Mouse (Mus musculus) heart, embryonic 14.5 days (tissue): Measurements from ENCODE around the gene Tgm6. TPM values are rescaled to one million over a fixed set of nuclear protein-coding genes. Genes with fewer than 3 reads are reported as not detected.

Experiments used
- ATAC-seq: fragments of 200-750 bp; cut with Nextera tagmentation; 2 replicates; pipeline ENCODE4 v1.8.0; 2017; ENCODE audit warnings: low read depth, moderate TSS enrichment; ENCODE audit not compliant: insufficient number of reproducible peaks, insufficient read depth, low FRiP score
- H3K27ac ChIP-seq, 2 experiments: fragments of 200-500 bp in 1 of 2; fragments of 300-500 bp in 1 of 2; sonication (generic) in 1 of 2; replicated peaks in 1 of 2; 2 replicates each; pipeline ENCODE4 v1.5.1; 2012 to 2014; ENCODE audit warnings: low read depth in 2 of 2, low read length in 2 of 2, control low read depth in 1 of 2, mild to moderate bottlenecking in 1 of 2, mixed read lengths in 1 of 2; ENCODE audit not compliant: control insufficient read depth in 1 of 2, insufficient read depth in 1 of 2
- H3K27me3 ChIP-seq: fragments of 300-500 bp; sonication (generic); 2 replicates; pipeline ENCODE4 v1.6.1; 2014; ENCODE audit warnings: mild to moderate bottlenecking, low read length, control low read depth; ENCODE audit not compliant: control insufficient read depth, insufficient read depth
- H3K36me3 ChIP-seq: fragments of 300-500 bp; sonication (generic); 2 replicates; pipeline ENCODE4 v1.6.1; 2014; ENCODE audit warnings: mild to moderate bottlenecking, control low read depth, low read length, mixed read lengths; ENCODE audit not compliant: control insufficient read depth, insufficient read depth
- H3K4me1 ChIP-seq, 2 experiments: fragments of 200-500 bp in 1 of 2; fragments of 300-500 bp in 1 of 2; sonication (generic) in 1 of 2; 2 replicates each; pipeline ENCODE4 v1.6.1; 2012 to 2014; ENCODE audit warnings: low read length in 2 of 2, control low read depth in 1 of 2, mixed read lengths in 1 of 2; ENCODE audit not compliant: control insufficient read depth in 2 of 2, insufficient read depth in 2 of 2
- H3K4me2 ChIP-seq: fragments of 300-500 bp; sonication (generic); 2 replicates; pipeline ENCODE4 v1.6.1; 2014; ENCODE audit warnings: mild to moderate bottlenecking, low read length
- H3K4me3 ChIP-seq, 2 experiments: fragments of 200-500 bp in 1 of 2; fragments of 300-500 bp in 1 of 2; sonication (generic) in 1 of 2; 2 replicates each; pipeline ENCODE4 v1.5.1; 2012 to 2014; ENCODE audit warnings: low read length in 2 of 2, mild to moderate bottlenecking in 2 of 2, control low read depth in 1 of 2, low read depth in 1 of 2, moderate library complexity in 1 of 2; ENCODE audit not compliant: control insufficient read depth in 1 of 2, insufficient read depth in 1 of 2
- H3K9ac ChIP-seq: fragments of 300-500 bp; sonication (generic); 2 replicates; pipeline ENCODE4 v1.6.1; 2014; ENCODE audit warnings: mild to moderate bottlenecking, low read length
- H3K9me3 ChIP-seq: fragments of 300-500 bp; sonication (generic); 2 replicates; pipeline ENCODE4 v1.6.1; 2016; ENCODE audit warnings: low read length, control low read depth; ENCODE audit not compliant: control insufficient read depth
- WGBS: fragments of 180-500 bp; shearing (Covaris S2); extraction: QIAGEN DNeasy Blood & Tissue Kit; methylation state at CpG from one replicate; pipeline ENCODE4 v1.1.7; 2014; 5-methylcytosine and 5-hydroxymethylcytosine counted together
- polyA plus RNA-seq: library from polyadenylated mRNA; unstranded; fragments of >200 nt; fragmentation: Nextera tagmentation; extraction: Ambion mirVana; gene quantifications from 2 replicates; pipeline ENCODE4 v1.2.1, GENCODE M21; 2014

Gene Tgm6
- not detected in 2 replicates for polyA plus RNA-seq

GRCm38 (mm10) chr2:130112116-130112515 lies at the start of gene Tgm6:
Tgm6 (plus strand) TSS chr2:130112416.
- Histone ChIP-seq H3K9me3 (no peaks in the 10 kb centered on the region), H3K27me3 (no peaks in the 10 kb centered on the region), H3K36me3 (no peaks in the 10 kb centered on the region), H3K4me1 (peaks cover 7 to 22% of the 10 kb centered on the region in 2 experiments), H3K27ac (peak within 1 kb of the TSS; percentile 51 to 62; a peak in 3 of 4 replicates), H3K4me3 (no peak within 1 kb of the TSS), H3K4me2 (no peak within 1 kb of the TSS), H3K9ac (no peak within 1 kb of the TSS)
- ATAC-seq: no peak
- 53% methylated on average over 4 of the region's 4 CpGs for WGBS

- 21% methylated on average over 3 of the region's 3 CpGs for WGBS
- ATAC-seq: no peak
- Histone ChIP-seq H3K9ac (no peak overlapping the region), H3K4me3 (no peak overlapping the region), H3K36me3 (no peaks in the 10 kb centered on the region), H3K4me1 (no peaks in the 10 kb centered on the region), H3K27me3 (no peaks in the 10 kb centered on the region), H3K4me2 (no peak overlapping the region), H3K27ac (no peak overlapping the region), H3K9me3 (no peaks in the 10 kb centered on the region)
Measured at GRCm38 (mm10) chr2:130068228-130068627, 44.0 kb upstream of the Tgm6 start.

GRCm38 (mm10) chr2:130070396-130070795 lies 41.8 kb upstream of the Tgm6 start:
- ATAC-seq: no peak
- no peak overlapping the region for H3K4me3 ChIP-seq
- no peaks in the 10 kb centered on the region for H3K27me3 ChIP-seq
- H3K27ac ChIP-seq: no peak overlapping the region
- H3K9ac ChIP-seq: no peak overlapping the region
- H3K4me1 ChIP-seq: no peaks in the 10 kb centered on the region
- 71% methylated on average over 2 of the region's 2 CpGs for WGBS
- H3K9me3 ChIP-seq: no peaks in the 10 kb centered on the region
- no peak overlapping the region for H3K4me2 ChIP-seq
- no peaks in the 10 kb centered on the region for H3K36me3 ChIP-seq

- H3K4me2 ChIP-seq: no peak overlapping the region
- H3K4me1 ChIP-seq: peaks cover 7 to 22% of the 10 kb centered on the region in 2 experiments
- H3K36me3 ChIP-seq: no peaks in the 10 kb centered on the region
- 35% methylated on average over 4 of the region's 4 CpGs for WGBS
- no peak for ATAC-seq
- no peaks in the 10 kb centered on the region for H3K9me3 ChIP-seq
- H3K9ac ChIP-seq: no peak overlapping the region
- no peaks in the 10 kb centered on the region for H3K27me3 ChIP-seq
- H3K4me3 ChIP-seq: no peak overlapping the region
- H3K27ac ChIP-seq: peak overlapping the region; percentile 51 to 62; a peak in 1 of 4 replicates
Measured at GRCm38 (mm10) chr2:130112804-130113203, 588 bp downstream of the Tgm6 start.

- Histone ChIP-seq H3K9ac (no peak overlapping the region), H3K9me3 (no peaks in the 10 kb centered on the region), H3K4me2 (no peak overlapping the region), H3K4me3 (no peak overlapping the region), H3K27me3 (no peaks in the 10 kb centered on the region), H3K4me1 (peaks cover 7 to 22% of the 10 kb centered on the region in 2 experiments), H3K36me3 (no peaks in the 10 kb centered on the region), H3K27ac (no peak overlapping the region)
- no peak for ATAC-seq
- 35% methylated on average over 3 of the region's 3 CpGs for WGBS
Measured at GRCm38 (mm10) chr2:130113379-130113778, 1.2 kb downstream of the Tgm6 start.

GRCm38 (mm10) chr2:130118649-130119048 lies 6.4 kb downstream of the Tgm6 start:
- Histone ChIP-seq H3K4me1 (peaks cover 2 to 3% of the 10 kb centered on the region in 2 experiments; a peak in 1 of 4 replicates), H3K4me3 (no peak overlapping the region), H3K9me3 (no peaks in the 10 kb centered on the region), H3K9ac (no peak overlapping the region), H3K27me3 (no peaks in the 10 kb centered on the region), H3K27ac (no peak overlapping the region), H3K4me2 (no peak overlapping the region), H3K36me3 (no peaks in the 10 kb centered on the region)
- ATAC-seq: no peak
- 72% methylated on average over 7 of the region's 7 CpGs for WGBS

GRCm38 (mm10) chr2:130125279-130126059 lies 13.3 kb downstream of the Tgm6 start:
- H3K27me3 ChIP-seq: no peaks in the 10 kb centered on the region
- no peak overlapping the region for H3K4me2 ChIP-seq
- no peak overlapping the region for H3K9ac ChIP-seq
- WGBS: 71% methylated on average over 6 of the region's 6 CpGs
- ATAC-seq: no peak
- no peak overlapping the region for H3K27ac ChIP-seq
- H3K4me3 ChIP-seq: no peak overlapping the region
- no peaks in the 10 kb centered on the region for H3K36me3 ChIP-seq
- H3K9me3 ChIP-seq: no peaks in the 10 kb centered on the region
- no peaks in the 10 kb centered on the region for H3K4me1 ChIP-seq

- H3K9ac ChIP-seq: no peak overlapping the region
- no peak for ATAC-seq
Measured at GRCm38 (mm10) chr2:130126073-130126472, 13.9 kb downstream of the Tgm6 start.

More at GRCm38 (mm10) chr2:130126073-130126472, 13.9 kb downstream of the Tgm6 start:
- no peaks in the 10 kb centered on the region for H3K36me3 ChIP-seq
- no peaks in the 10 kb centered on the region for H3K9me3 ChIP-seq
- no peak overlapping the region for H3K27ac ChIP-seq
- no peaks in the 10 kb centered on the region for H3K27me3 ChIP-seq
- no peak overlapping the region for H3K4me2 ChIP-seq
- no peaks in the 10 kb centered on the region for H3K4me1 ChIP-seq
- no peak overlapping the region for H3K4me3 ChIP-seq
- 68% methylated on average over 1 of the region's 1 CpGs for WGBS
